Mouse (Mus musculus) lung, embryonic 16.5 days (tissue): ENCODE results near the gene Gck. TPM values are rescaled to one million over a fixed set of nuclear protein-coding genes. Genes with fewer than 3 reads are reported as not detected.

Experiments
- ATAC-seq: fragments of 200-750 bp; cut with Nextera tagmentation; 2 replicates; pipeline ENCODE4 v1.8.0; 2017; ENCODE audit warnings: low read depth, mild to moderate bottlenecking, moderate library complexity
- H3K27ac ChIP-seq: fragments of 300-500 bp; sonication (generic); 2 replicates; pipeline ENCODE4 v1.5.1; 2014; ENCODE audit warnings: mild to moderate bottlenecking, control low read depth, low read length
- H3K27me3 ChIP-seq: fragments of 300-500 bp; sonication (generic); 2 replicates; pipeline ENCODE4 v1.6.1; 2014; ENCODE audit warnings: low read depth, low read length, mixed read lengths; ENCODE audit not compliant: control insufficient read depth, insufficient read depth
- H3K36me3 ChIP-seq: fragments of 300-500 bp; sonication (generic); 2 replicates; pipeline ENCODE4 v1.6.1; 2014; ENCODE audit warnings: low read length; ENCODE audit not compliant: control insufficient read depth, insufficient read depth
- H3K4me1 ChIP-seq: fragments of 300-500 bp; sonication (generic); replicated peaks from 2 replicates; pipeline ENCODE4 v1.6.1; 2014; ENCODE audit warnings: low read length, mixed read lengths; ENCODE audit not compliant: control insufficient read depth, insufficient read depth
- H3K4me2 ChIP-seq: fragments of 300-500 bp; sonication (generic); 2 replicates; pipeline ENCODE4 v1.6.1; 2014; ENCODE audit warnings: low read depth, low read length, control low read depth
- H3K4me3 ChIP-seq: fragments of 300-500 bp; sonication (generic); 2 replicates; pipeline ENCODE4 v1.5.1; 2014; ENCODE audit warnings: mild to moderate bottlenecking, low read length, control low read depth
- H3K9ac ChIP-seq: fragments of 300-500 bp; sonication (generic); 2 replicates; pipeline ENCODE4 v1.6.1; 2014; ENCODE audit warnings: low read length, control low read depth
- H3K9me3 ChIP-seq: fragments of 300-500 bp; sonication (generic); 2 replicates; pipeline ENCODE4 v1.6.1; 2016; ENCODE audit warnings: low read length; ENCODE audit not compliant: control insufficient read depth
- WGBS: fragments of 180-500 bp; shearing (Covaris S2); extraction: QIAGEN DNeasy Blood & Tissue Kit; methylation state at CpG from one replicate; pipeline ENCODE4 v1.1.7; 2014; 5-methylcytosine and 5-hydroxymethylcytosine counted together
- polyA plus RNA-seq: library from polyadenylated mRNA; unstranded; fragments of >200 nt; fragmentation: Nextera tagmentation; extraction: Ambion mirVana; gene quantifications from 2 replicates; pipeline ENCODE4 v1.2.1, GENCODE M21; 2015

Gene Gck
- polyA plus RNA-seq, 1 experiment from 2014 or later = 1.6 TPM

- Histone ChIP-seq H3K9ac (no peak overlapping the region), H3K4me1 (0 out of 2 replicates have a peak, but pooled peaks cover 2% of the 10 kb centered on the region), H3K36me3 (no peaks in the 10 kb centered on the region), H3K4me3 (no peak overlapping the region), H3K9me3 (no peaks in the 10 kb centered on the region), H3K4me2 (no peak overlapping the region), H3K27ac (no peak overlapping the region), H3K27me3 (no peaks in the 10 kb centered on the region)
- WGBS = 53% methylated on average over 8 of the region's 8 CpGs
- ATAC-seq = no peak
Observed at GRCm38 (mm10) chr11:5882518-5882917, 67.4 kb downstream of the Gck start.

DNA sequence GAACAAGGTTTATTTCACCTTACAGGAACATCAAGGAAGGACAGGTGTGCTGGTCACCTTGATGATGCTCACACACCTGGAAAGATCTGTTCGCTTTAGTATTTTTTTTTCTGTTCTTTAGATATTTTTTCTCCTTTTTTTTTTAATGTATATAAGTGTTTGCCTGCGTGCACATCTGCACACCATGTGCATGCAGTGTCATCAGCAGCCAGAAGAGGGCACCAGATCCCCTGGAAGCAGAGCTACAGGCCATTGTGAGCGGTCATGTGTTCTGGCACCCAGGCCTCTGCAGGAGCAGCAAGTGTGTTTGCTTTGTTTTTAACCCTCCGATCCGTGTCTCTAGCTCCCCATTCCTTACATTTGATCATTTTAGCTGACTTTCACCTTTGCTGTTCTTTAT lies 70.0 kb downstream of the Gck start:
- ATAC-seq = no peak
- 41% methylated on average over 5 of the region's 5 CpGs for WGBS
- no peak overlapping the region for H3K4me2 ChIP-seq
- no peaks in the 10 kb centered on the region for H3K27me3 ChIP-seq
- no peaks in the 10 kb centered on the region for H3K9me3 ChIP-seq
- H3K4me1 ChIP-seq = peaks cover 11% of the 10 kb centered on the region
- no peak overlapping the region for H3K4me3 ChIP-seq
- H3K27ac ChIP-seq = no peak overlapping the region
- H3K9ac ChIP-seq = no peak overlapping the region
- peaks cover 7% of the 10 kb centered on the region for H3K36me3 ChIP-seq

DNA sequence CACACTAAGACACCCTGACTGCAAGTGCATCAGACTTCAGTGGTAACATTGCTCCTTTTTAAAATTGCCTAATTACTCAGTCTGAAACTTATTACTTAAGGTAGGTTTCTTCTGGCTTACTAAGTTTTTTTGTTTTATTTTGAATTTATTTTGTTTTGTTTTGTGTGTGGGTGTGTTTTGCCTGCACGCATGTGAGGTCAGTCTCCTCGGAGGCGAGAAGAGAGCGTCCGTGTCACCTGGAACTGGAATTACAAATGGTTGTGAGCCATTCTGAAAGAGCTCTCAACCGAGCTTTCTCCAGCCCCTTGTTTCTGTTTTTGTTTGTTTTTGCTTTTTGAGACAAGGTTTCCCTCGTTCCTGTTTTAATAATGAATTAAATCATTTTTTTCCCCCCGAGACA lies 71.2 kb downstream of the Gck start:
- Histone ChIP-seq H3K27ac (peak overlapping the region; percentile 81), H3K36me3 (peaks cover 18% of the 10 kb centered on the region), H3K4me2 (peak overlapping the region; percentile 69), H3K9me3 (no peaks in the 10 kb centered on the region), H3K4me1 (peaks cover 11% of the 10 kb centered on the region), H3K27me3 (no peaks in the 10 kb centered on the region), H3K9ac (peak overlapping the region; percentile 70), H3K4me3 (peak overlapping the region; percentile 68)
- WGBS = 15% methylated on average over 8 of the region's 8 CpGs
- ATAC-seq = no peak; the same call in 1 of the 2 replicates

GRCm38 (mm10) chr11:5877921-5878526 lies 71.9 kb downstream of the Gck start, which contains the start of gene Pold2:
Gene Pold2 (minus strand): TSS chr11:5878292.
- under 1% methylated on average over 46 of the region's 52 CpGs for WGBS
- H3K4me1 ChIP-seq = peaks cover 11% of the 10 kb centered on the region

GRCm38 (mm10) chr11:5877421-5877820 lies 72.5 kb downstream of the Gck start:
- Histone ChIP-seq H3K4me2 (peak overlapping the region; percentile 65), H3K4me1 (peaks cover 11% of the 10 kb centered on the region), H3K27ac (peak overlapping the region; percentile 39; the same call in 1 of the 2 replicates), H3K4me3 (peak overlapping the region; percentile 68), H3K9me3 (no peaks in the 10 kb centered on the region), H3K9ac (peak overlapping the region; percentile 74), H3K36me3 (peaks cover 30% of the 10 kb centered on the region), H3K27me3 (no peaks in the 10 kb centered on the region)
- ATAC-seq = no peak
- WGBS = 2% methylated on average over 5 of the region's 5 CpGs

More at GRCm38 (mm10) chr11:5877921-5878526, 71.9 kb downstream of the Gck start, which contains the start of gene Pold2:
- peak within 1 kb of the TSS; percentile 81 for H3K27ac ChIP-seq
- peak; percentile 100 for ATAC-seq
- peaks cover 24% of the 10 kb centered on the region for H3K36me3 ChIP-seq
- peak within 1 kb of the TSS; percentile 68 for H3K4me3 ChIP-seq
- peak within 1 kb of the TSS; percentile 69 for H3K4me2 ChIP-seq
- no peaks in the 10 kb centered on the region for H3K9me3 ChIP-seq
- peak within 1 kb of the TSS; percentile 74 for H3K9ac ChIP-seq
- H3K27me3 ChIP-seq = no peaks in the 10 kb centered on the region

- Histone ChIP-seq H3K27me3 (no peaks in the 10 kb centered on the region), H3K36me3 (peaks cover 46% of the 10 kb centered on the region)
- 95% methylated on average over 9 of the region's 9 CpGs for WGBS
Observed at GRCm38 (mm10) chr11:5873192-5873591, 76.7 kb downstream of the Gck start.

DNA sequence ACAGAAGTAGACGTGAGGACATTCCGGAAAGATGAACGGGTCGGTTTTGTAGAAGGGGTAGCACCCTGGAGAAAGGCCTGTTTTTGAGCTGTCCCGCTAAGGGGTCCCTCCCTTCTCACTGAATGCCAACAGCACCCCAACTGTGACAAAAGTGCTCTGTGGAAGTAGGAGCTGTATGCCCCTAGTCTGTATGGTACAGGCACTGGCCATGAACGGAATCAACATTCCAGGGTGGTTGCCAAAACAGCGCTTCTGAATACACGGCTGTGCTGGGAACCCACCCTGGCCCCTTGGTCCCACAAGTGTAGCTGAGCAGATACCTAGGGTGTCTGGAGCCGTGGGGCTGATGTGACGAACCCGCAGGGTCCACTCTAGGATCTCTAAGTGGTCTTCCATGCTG lies 77.2 kb downstream of the Gck start:
- no peaks in the 10 kb centered on the region for H3K9me3 ChIP-seq
- peaks cover 46% of the 10 kb centered on the region for H3K36me3 ChIP-seq
- peaks cover 9% of the 10 kb centered on the region for H3K4me1 ChIP-seq
- H3K27ac ChIP-seq = no peak overlapping the region
- 90% methylated on average over 11 of the region's 11 CpGs for WGBS
- H3K4me3 ChIP-seq = no peak overlapping the region
- H3K4me2 ChIP-seq = no peak overlapping the region
- H3K27me3 ChIP-seq = no peaks in the 10 kb centered on the region
- no peak overlapping the region for H3K9ac ChIP-seq
- ATAC-seq = no peak

More at GRCm38 (mm10) chr11:5873192-5873591, 76.7 kb downstream of the Gck start:
- no peak overlapping the region for H3K4me2 ChIP-seq
- no peaks in the 10 kb centered on the region for H3K9me3 ChIP-seq
- no peak overlapping the region for H3K9ac ChIP-seq
- H3K27ac ChIP-seq = no peak overlapping the region
- ATAC-seq = no peak
- no peak overlapping the region for H3K4me3 ChIP-seq
- peaks cover 9% of the 10 kb centered on the region for H3K4me1 ChIP-seq

DNA sequence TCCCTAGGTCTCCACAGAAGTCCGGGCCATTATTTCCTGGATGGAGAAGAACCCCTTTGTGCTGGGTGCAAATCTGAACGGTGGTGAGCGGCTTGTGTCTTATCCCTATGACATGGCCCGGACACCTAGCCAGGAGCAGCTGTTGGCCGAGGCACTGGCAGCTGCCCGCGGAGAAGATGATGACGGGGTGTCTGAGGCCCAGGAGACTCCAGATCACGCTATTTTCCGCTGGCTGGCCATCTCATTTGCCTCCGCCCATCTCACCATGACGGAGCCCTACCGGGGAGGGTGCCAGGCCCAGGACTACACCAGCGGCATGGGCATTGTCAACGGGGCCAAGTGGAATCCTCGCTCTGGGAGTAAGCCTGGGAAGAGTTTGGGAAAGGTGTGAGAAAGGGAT lies 79.8 kb downstream of the Gck start:
- ATAC-seq = no peak
- no peaks in the 10 kb centered on the region for H3K9me3 ChIP-seq
- H3K4me1 ChIP-seq = no peaks in the 10 kb centered on the region
- H3K36me3 ChIP-seq = peaks cover 41% of the 10 kb centered on the region
- 81% methylated on average over 16 of the region's 16 CpGs for WGBS
- H3K4me2 ChIP-seq = no peak overlapping the region
- H3K27ac ChIP-seq = no peak overlapping the region
- H3K27me3 ChIP-seq = no peaks in the 10 kb centered on the region
- no peak overlapping the region for H3K4me3 ChIP-seq
- no peak overlapping the region for H3K9ac ChIP-seq

DNA sequence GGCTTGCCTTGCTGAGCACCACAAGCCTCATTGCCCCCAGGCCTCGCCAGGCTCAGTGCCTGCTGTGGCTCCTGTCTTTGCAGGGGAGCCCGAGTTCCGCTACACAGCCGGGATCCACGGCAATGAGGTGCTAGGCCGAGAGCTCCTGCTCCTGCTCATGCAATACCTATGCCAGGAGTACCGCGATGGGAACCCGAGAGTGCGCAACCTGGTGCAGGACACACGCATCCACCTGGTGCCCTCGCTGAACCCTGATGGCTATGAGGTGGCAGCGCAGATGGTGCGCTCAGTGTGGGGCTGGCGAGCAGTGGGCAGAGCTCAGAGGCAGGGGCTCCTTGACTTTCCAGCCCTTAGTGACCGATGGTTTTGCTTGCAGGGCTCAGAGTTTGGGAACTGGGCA lies 80.5 kb downstream of the Gck start:
- no peaks in the 10 kb centered on the region for H3K27me3 ChIP-seq
- WGBS = 88% methylated on average over 16 of the region's 16 CpGs
- peaks cover 33% of the 10 kb centered on the region for H3K36me3 ChIP-seq

More for the DNA sequence above, 80.5 kb downstream of the Gck start:
- Histone ChIP-seq H3K27ac (no peak overlapping the region), H3K4me2 (no peak overlapping the region), H3K9ac (no peak overlapping the region), H3K4me1 (no peaks in the 10 kb centered on the region), H3K9me3 (no peaks in the 10 kb centered on the region), H3K4me3 (no peak overlapping the region)
- ATAC-seq = no peak
